11 mouse cellular contexts compared by ENCODE assay signal in the genomic region with DNA sequence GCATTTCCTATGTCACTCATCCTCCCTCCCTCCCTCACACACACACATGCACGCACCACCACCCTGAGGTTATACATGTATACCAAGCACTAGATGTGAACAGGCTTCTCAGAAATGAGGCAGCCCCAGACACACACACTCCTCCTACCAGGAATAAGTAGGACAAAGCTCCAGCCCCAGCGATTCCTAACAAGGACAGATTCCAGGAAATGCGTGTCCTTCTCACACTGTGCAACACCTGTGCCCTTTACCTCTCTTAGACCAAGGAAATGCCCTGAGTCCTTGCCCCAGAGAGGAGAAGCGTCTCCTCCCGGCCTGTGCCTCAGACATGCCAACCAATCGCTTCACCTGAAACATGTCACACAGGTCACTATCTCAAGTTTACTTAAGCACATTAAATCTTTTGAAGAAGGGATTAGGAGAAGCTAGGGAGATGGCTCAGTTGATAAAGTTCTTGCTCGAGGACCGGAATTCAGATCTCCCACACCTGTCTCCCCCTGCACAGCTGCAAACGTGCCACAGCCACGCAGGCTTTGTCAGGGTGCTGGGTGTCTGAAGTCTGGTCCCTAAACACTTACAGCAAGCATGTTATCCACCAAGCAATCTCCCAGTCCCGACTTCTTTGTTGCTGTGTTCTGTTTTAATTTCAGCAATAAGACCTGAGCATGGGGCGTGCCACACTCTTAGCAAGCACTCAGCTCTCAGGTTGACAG. TPM values are rescaled to one million over a fixed set of nuclear protein-coding genes. Genes with fewer than 3 reads are reported as not detected.
DNase-seq lines count a peak whose midpoint lies in the region; ATAC-seq and TF ChIP-seq lines count a peak whose summit lies in the region.
"Had no signal": no experiment of that assay in that cellular context is flagged by ENCODE, and none has a peak within 500 bp of the region (broad histone marks: within the 10 kb centered on the region; RNA-seq: fewer than 3 reads in every experiment).

No protein-coding gene starts in this region.

- no peaks in the 10 kb centered on the region for H3K27me3 ChIP-seq in heart, embryonic 10.5 days (ENCODE audit: insufficient read depth, poor library complexity, severe bottlenecking)
- no peaks in the 10 kb centered on the region for H3K27me3 ChIP-seq in C2C12 (ENCODE audit: control insufficient read depth, insufficient read depth, insufficient read length)
- no peaks in the 10 kb centered on the region for H3K27me3 ChIP-seq in stomach, embryonic 15.5 days (replicated peaks)

- H3K79me2 ChIP-seq in C2C12 (ENCODE audit: control insufficient read depth, insufficient read depth): peaks cover 79% of the 10 kb centered on the region

- 58% methylated on average over 12 of the region's 12 CpGs for WGBS in heart, embryonic 10.5 days
- WGBS in stomach, embryonic 15.5 days: 59% methylated on average over 12 of the region's 12 CpGs

- no peak overlapping the region for H3K9ac ChIP-seq in stomach, embryonic 15.5 days

- H3K36me3 ChIP-seq in heart, embryonic 10.5 days: peaks cover 21% of the 10 kb centered on the region
- H3K36me3 ChIP-seq in C2C12 (ENCODE audit: control insufficient read depth, insufficient read depth): peaks cover 14% of the 10 kb centered on the region
- H3K36me3 ChIP-seq in stomach, embryonic 15.5 days: peaks cover 7% of the 10 kb centered on the region; the same call in 1 of the 2 replicates

- no peak for TF ChIP-seq CTCF in C2C12 (IDR thresholded peaks at IDR 0.05; ENCODE audit: control insufficient read depth, insufficient read depth, insufficient read length)

- DNase-seq in heart, embryonic 10.5 days (ENCODE audit: low spot score): no peak
- DNase-seq in heart, adult 18-20 months: no peak
- peak; percentile 73 for DNase-seq in cerebellum, adult 9-11 months
- DNase-seq in adipocyte (ENCODE audit: low spot score): no peak
- DNase-seq: lung, adult 18-20 months; midbrain, embryonic 14.5 days had no signal

- H3K79me3 ChIP-seq in C2C12 (ENCODE audit: low read depth): peaks cover 44% of the 10 kb centered on the region

- H3K4me3 ChIP-seq in heart, embryonic 10.5 days: no peak overlapping the region
- H3K4me3 ChIP-seq in C2C12 (ENCODE audit: insufficient read depth, poor library complexity, severe bottlenecking): no peak overlapping the region
- no peak overlapping the region for H3K4me3 ChIP-seq in stomach, embryonic 15.5 days (replicated peaks)

- ATAC-seq in stomach, embryonic 15.5 days (ENCODE audit: insufficient read depth, low FRiP score, low read depth): no peak
- ATAC-seq in inflammation-experienced regulatory T-cells, adult 6 months: no peak
- ATAC-seq in activated CD4-positive, CD25-positive, alpha-beta regulatory T cell, adult 4 months: no peak

- peak overlapping the region; percentile 37 for H3ac ChIP-seq in C2C12 (ENCODE audit: control insufficient read depth, insufficient read length, low read depth)

- no peaks in the 10 kb centered on the region for H3K9me3 ChIP-seq in heart, embryonic 10.5 days
- no peaks in the 10 kb centered on the region for H3K9me3 ChIP-seq in stomach, embryonic 15.5 days

- H3K4me1 ChIP-seq in heart, embryonic 10.5 days: peaks cover 96% of the 10 kb centered on the region
- peaks cover 43% of the 10 kb centered on the region for H3K4me1 ChIP-seq in stomach, embryonic 15.5 days

- no peak overlapping the region for H3K4me2 ChIP-seq in stomach, embryonic 15.5 days

- H3K27ac ChIP-seq in heart, embryonic 10.5 days: peak overlapping the region; percentile 75
- H3K27ac ChIP-seq in stomach, embryonic 15.5 days: peak overlapping the region; percentile 31; the same call in 1 of the 2 replicates
- H3K27ac ChIP-seq: kidney, postnatal 0 days had no signal

TF ChIP-seq in C2C12, 6 proteins besides CTCF, POLR2A, EP300 and RAD21:
- TF ChIP-seq MAX (IDR thresholded peaks at IDR 0.05) (no peak), MYOD1 (IDR thresholded peaks at IDR 0.05; ENCODE audit: control insufficient read depth, insufficient read length, low read depth) (peak; percentile 70)
TF ChIP-seq in C2C12: peak in this region for 1.

RNA-seq across cellular contexts. Expression of a gene that starts 25.5 kb away (rescaled TPM):
- polyA plus RNA-seq in heart, embryonic 10.5 days (2016; fragmentation: Nextera tagmentation; extraction: Ambion mirVana): 57.1 and 62.9 TPM in 2 replicates
- 10 to 100 TPM; 41.7 to 45.5 TPM for total RNA-seq in heart, adult 18-20 months (2021)
- 51.6 TPM for polyA plus RNA-seq in C2C12 (2012; fragmentation: generic; extraction: Trizol)
- 35.5 and 41.4 TPM in 2 replicates for polyA plus RNA-seq in stomach, embryonic 15.5 days (2015; fragmentation: Nextera tagmentation; extraction: Ambion mirVana)
- polyA plus RNA-seq in inflammation-experienced regulatory T-cells, adult 6 months (2017; shearing (Covaris generic)): 10 to 100 TPM in 2 of 3 experiments, 1 to 10 TPM in 1; 9.1 to 18.5 (median 14.7) TPM
- 10 to 100 TPM; 15.4 to 21.1 TPM for polyA plus RNA-seq in activated CD4-positive, CD25-positive, alpha-beta regulatory T cell, adult 4 months (2017; shearing (Covaris generic))

RNA-seq across cellular contexts. Expression of a gene that starts 53.7 kb away (rescaled TPM):
- polyA plus RNA-seq in heart, embryonic 10.5 days (2016; fragmentation: Nextera tagmentation; extraction: Ambion mirVana): 0.67 and 1.3 TPM in 2 replicates
- total RNA-seq in heart, adult 18-20 months (2021): 10 to 100 TPM; 63.9 to 85.7 TPM
- not detected for polyA plus RNA-seq in C2C12 (2012; fragmentation: generic; extraction: Trizol)
- polyA plus RNA-seq in stomach, embryonic 15.5 days (2015; fragmentation: Nextera tagmentation; extraction: Ambion mirVana): 1.8 and 3.0 TPM in 2 replicates
- not detected for polyA plus RNA-seq in inflammation-experienced regulatory T-cells, adult 6 months (2017; shearing (Covaris generic))
- polyA plus RNA-seq in activated CD4-positive, CD25-positive, alpha-beta regulatory T cell, adult 4 months (2017; shearing (Covaris generic)): not detected
